Comparison of ENCODE assay signal across 8 mouse cellular contexts in genomic region chr7:90443101-90444091, GRCm38 (mm10). TPM values are rescaled to one million over a fixed set of nuclear protein-coding genes. Genes with fewer than 3 reads are reported as not detected.
DNase-seq lines count a peak whose midpoint lies in the region; ATAC-seq and TF ChIP-seq lines count a peak whose summit lies in the region.

No protein-coding gene starts in this region.

- no peaks in the 10 kb centered on the region for H3K9me3 ChIP-seq in heart, embryonic 12.5 days (replicated peaks)
- no peaks in the 10 kb centered on the region for H3K9me3 ChIP-seq in kidney, postnatal 0 days (replicated peaks; ENCODE audit: low read length)
- H3K9me3 ChIP-seq in liver, embryonic 15.5 days (replicated peaks): no peaks in the 10 kb centered on the region
- no peaks in the 10 kb centered on the region for H3K9me3 ChIP-seq in stomach, embryonic 14.5 days (ENCODE audit: control insufficient read depth, low read depth, low read length)

- 0 out of 2 replicates have a peak, but pooled peaks cover 2% of the 10 kb centered on the region for H3K4me1 ChIP-seq in bone marrow macrophage, adult 2 months (ENCODE audit: control insufficient read depth, insufficient read depth, low read length)
- peaks cover 3% of the 10 kb centered on the region for H3K4me1 ChIP-seq in heart, embryonic 12.5 days (replicated peaks)
- no peaks in the 10 kb centered on the region; the same call in 1 of the 2 replicates for H3K4me1 ChIP-seq in kidney, postnatal 0 days (replicated peaks; ENCODE audit: insufficient read depth, low read length)
- peaks cover 8% of the 10 kb centered on the region for H3K4me1 ChIP-seq in liver, embryonic 15.5 days (replicated peaks)
- H3K4me1 ChIP-seq in stomach, embryonic 14.5 days (ENCODE audit: control insufficient read depth, insufficient read depth, low read length): no peaks in the 10 kb centered on the region

- peak overlapping the region; percentile 87 for H3K27ac ChIP-seq in bone marrow macrophage, adult 2 months (ENCODE audit: insufficient read depth, low read depth, low read length)
- peak overlapping the region; percentile 99 for H3K27ac ChIP-seq in heart, embryonic 12.5 days (ENCODE audit: poor library complexity, severe bottlenecking)
- H3K27ac ChIP-seq in kidney, postnatal 0 days: peak overlapping the region; percentile 99
- H3K27ac ChIP-seq in liver, embryonic 15.5 days (replicated peaks): peak overlapping the region; percentile 96
- H3K27ac ChIP-seq in stomach, embryonic 14.5 days (ENCODE audit: low read length): peak overlapping the region; percentile 99

- TF ChIP-seq CTCF in bone marrow macrophage, adult 2 months (IDR thresholded peaks at IDR 0.05; ENCODE audit: low read depth, low read length): no peak
- peak; percentile 53 for TF ChIP-seq CTCF in kidney, postnatal 0 days (IDR thresholded peaks at IDR 0.05; ENCODE audit: low read depth)

- peak overlapping the region; percentile 96 for H3K4me2 ChIP-seq in heart, embryonic 12.5 days
- peak overlapping the region; percentile 60 for H3K4me2 ChIP-seq in kidney, postnatal 0 days (ENCODE audit: low read length)
- H3K4me2 ChIP-seq in liver, embryonic 15.5 days: peak overlapping the region; percentile 84
- peak overlapping the region; percentile 95 for H3K4me2 ChIP-seq in stomach, embryonic 14.5 days (replicated peaks; ENCODE audit: low read depth, low read length)

- H3K27me3 ChIP-seq in heart, embryonic 12.5 days (replicated peaks): no peaks in the 10 kb centered on the region
- H3K27me3 ChIP-seq in kidney, postnatal 0 days (ENCODE audit: insufficient read depth, low read length): no peaks in the 10 kb centered on the region
- no peaks in the 10 kb centered on the region for H3K27me3 ChIP-seq in liver, embryonic 15.5 days
- no peaks in the 10 kb centered on the region for H3K27me3 ChIP-seq in stomach, embryonic 14.5 days (ENCODE audit: control insufficient read depth, insufficient read depth, low read length)

- DNase-seq in CD4-positive helper T cell, adult 2 months (ENCODE audit: low read depth, low spot score): peak; percentile 85
- DNase-seq in kidney, postnatal 0 days (ENCODE audit: low spot score): peak; percentile 75
- peak; percentile 81 for DNase-seq in neural tube, embryonic 10.5 days (ENCODE audit: extremely low spot score, low spot score)

- peak overlapping the region; percentile 96 for H3K9ac ChIP-seq in heart, embryonic 12.5 days
- peak overlapping the region; percentile 98 for H3K9ac ChIP-seq in kidney, postnatal 0 days (ENCODE audit: low read depth, low read length)
- peak overlapping the region; percentile 99 for H3K9ac ChIP-seq in liver, embryonic 15.5 days
- peak overlapping the region; percentile 97 for H3K9ac ChIP-seq in stomach, embryonic 14.5 days (replicated peaks; ENCODE audit: low read depth, low read length)

- under 1% methylated on average over 122 of the region's 123 CpGs for WGBS in heart, embryonic 12.5 days
- under 1% methylated on average over 121 of the region's 123 CpGs for WGBS in kidney, postnatal 0 days
- under 1% methylated on average over 121 of the region's 123 CpGs for WGBS in liver, embryonic 15.5 days (ENCODE audit: insufficient replicate concordance)
- under 1% methylated on average over 104 of the region's 123 CpGs for WGBS in stomach, embryonic 14.5 days

- H3K4me3 ChIP-seq in bone marrow macrophage, adult 2 months (ENCODE audit: insufficient read depth, low read length): peak overlapping the region; percentile 96
- peak overlapping the region; percentile 74 for H3K4me3 ChIP-seq in heart, embryonic 12.5 days
- H3K4me3 ChIP-seq in kidney, postnatal 0 days (replicated peaks; ENCODE audit: low read depth, low read length): peak overlapping the region; percentile 94
- H3K4me3 ChIP-seq in liver, embryonic 15.5 days (replicated peaks): peak overlapping the region; percentile 99
- peak overlapping the region; percentile 99 for H3K4me3 ChIP-seq in stomach, embryonic 14.5 days (ENCODE audit: low read depth, low read length)

- ATAC-seq in erythroblast, adult 5-6 weeks (replicated peaks; ENCODE audit: low FRiP score, poor library complexity, severe bottlenecking): peak; percentile 73
- peak; percentile 81 for ATAC-seq in heart, embryonic 12.5 days (ENCODE audit: insufficient number of reproducible peaks, low FRiP score)
- peak; percentile 82 for ATAC-seq in kidney, postnatal 0 days (replicated peaks; ENCODE audit: low FRiP score, low read depth)
- ATAC-seq in liver, embryonic 15.5 days (ENCODE audit: insufficient read depth): peak; percentile 71
- peak; percentile 72 for ATAC-seq in stomach, embryonic 14.5 days (ENCODE audit: insufficient number of reproducible peaks, insufficient read depth, low FRiP score, low read depth)

- no peak for TF ChIP-seq POLR2A in bone marrow macrophage, adult 2 months (IDR thresholded peaks at IDR 0.05; ENCODE audit: borderline replicate concordance, low read depth, low read length)

- 0 out of 2 replicates have a peak, but pooled peaks cover 3% of the 10 kb centered on the region for H3K36me3 ChIP-seq in heart, embryonic 12.5 days
- H3K36me3 ChIP-seq in kidney, postnatal 0 days (ENCODE audit: insufficient read depth, low read length): 0 out of 2 replicates have a peak, but pooled peaks cover 4% of the 10 kb centered on the region
- H3K36me3 ChIP-seq in liver, embryonic 15.5 days (replicated peaks): peaks cover 6% of the 10 kb centered on the region; the same call in 1 of the 2 replicates
- peaks cover 11% of the 10 kb centered on the region; the same call in 1 of the 2 replicates for H3K36me3 ChIP-seq in stomach, embryonic 14.5 days (ENCODE audit: control insufficient read depth, insufficient read depth, low read length)

RNA-seq across cellular contexts. Expression of gene Crebzf, which starts 0.9 kb away (rescaled TPM):
- polyA plus RNA-seq in bone marrow macrophage, adult 2 months (2012; ENCODE audit: insufficient read depth, insufficient read length, missing spikeins): 49.0 and 54.4 TPM in 2 replicates
- total RNA-seq in erythroblast, adult 5-6 weeks (2015; ENCODE audit: low replicate concordance): 66.3 and 72.1 TPM in 2 replicates
- 54.6 and 56.1 TPM in 2 replicates for total RNA-seq in erythroblast, adult 5-6 weeks (2017; ENCODE audit: low replicate concordance)
- 38.7 and 39.5 TPM in 2 replicates for polyA plus RNA-seq in heart, embryonic 12.5 days (2016; fragmentation: Nextera tagmentation; extraction: Ambion mirVana)
- polyA plus RNA-seq in kidney, postnatal 0 days (2015; fragmentation: Nextera tagmentation; extraction: Ambion mirVana): 36.4 and 41.5 TPM in 2 replicates
- polyA plus RNA-seq in liver, embryonic 15.5 days (2015; fragmentation: Nextera tagmentation; extraction: Ambion mirVana): 9.9 and 12.3 TPM in 2 replicates
- polyA plus RNA-seq in stomach, embryonic 14.5 days (2014; fragmentation: Nextera tagmentation; extraction: Ambion mirVana): 45.6 and 56.1 TPM in 2 replicates

RNA-seq across cellular contexts. Expression of gene Tmem126a, which starts 13.6 kb away (rescaled TPM):
- 41.9 and 46.9 TPM in 2 replicates for polyA plus RNA-seq in bone marrow macrophage, adult 2 months (2012; ENCODE audit: insufficient read depth, insufficient read length, missing spikeins)
- 2.7 and 8.8 TPM in 2 replicates for total RNA-seq in erythroblast, adult 5-6 weeks (2015; ENCODE audit: low replicate concordance)
- total RNA-seq in erythroblast, adult 5-6 weeks (2017; ENCODE audit: low replicate concordance): 4.9 and 7.2 TPM in 2 replicates
- 110 and 111 TPM in 2 replicates for polyA plus RNA-seq in heart, embryonic 12.5 days (2016; fragmentation: Nextera tagmentation; extraction: Ambion mirVana)
- 144 TPM in 2 replicates for polyA plus RNA-seq in kidney, postnatal 0 days (2015; fragmentation: Nextera tagmentation; extraction: Ambion mirVana)
- 34.3 and 43.4 TPM in 2 replicates for polyA plus RNA-seq in liver, embryonic 15.5 days (2015; fragmentation: Nextera tagmentation; extraction: Ambion mirVana)
- 102 and 111 TPM in 2 replicates for polyA plus RNA-seq in stomach, embryonic 14.5 days (2014; fragmentation: Nextera tagmentation; extraction: Ambion mirVana)

RNA-seq across cellular contexts. Expression of gene Ccdc89, which starts 17.0 kb away (rescaled TPM):
- polyA plus RNA-seq in bone marrow macrophage, adult 2 months (2012; ENCODE audit: insufficient read depth, insufficient read length, missing spikeins): not detected in 2 replicates
- not detected in 2 replicates for total RNA-seq in erythroblast, adult 5-6 weeks (2015; ENCODE audit: low replicate concordance)
- total RNA-seq in erythroblast, adult 5-6 weeks (2017; ENCODE audit: low replicate concordance): not detected in 2 replicates
- 0.95 and 1.9 TPM in 2 replicates for polyA plus RNA-seq in heart, embryonic 12.5 days (2016; fragmentation: Nextera tagmentation; extraction: Ambion mirVana)
- 1.0 and 1.6 TPM in 2 replicates for polyA plus RNA-seq in kidney, postnatal 0 days (2015; fragmentation: Nextera tagmentation; extraction: Ambion mirVana)
- 0.13 TPM in 2 replicates for polyA plus RNA-seq in liver, embryonic 15.5 days (2015; fragmentation: Nextera tagmentation; extraction: Ambion mirVana)
- polyA plus RNA-seq in stomach, embryonic 14.5 days (2014; fragmentation: Nextera tagmentation; extraction: Ambion mirVana): 1.4 and 2.2 TPM in 2 replicates

RNA-seq across cellular contexts. Expression of gene Tmem126b, which starts 32.4 kb away (rescaled TPM):
- polyA plus RNA-seq in bone marrow macrophage, adult 2 months (2012; ENCODE audit: insufficient read depth, insufficient read length, missing spikeins): 25.6 and 27.1 TPM in 2 replicates
- total RNA-seq in erythroblast, adult 5-6 weeks (2015; ENCODE audit: low replicate concordance): 4.6 and 7.1 TPM in 2 replicates
- 3.2 and 5.6 TPM in 2 replicates for total RNA-seq in erythroblast, adult 5-6 weeks (2017; ENCODE audit: low replicate concordance)
- 28.8 and 29.2 TPM in 2 replicates for polyA plus RNA-seq in heart, embryonic 12.5 days (2016; fragmentation: Nextera tagmentation; extraction: Ambion mirVana)
- polyA plus RNA-seq in kidney, postnatal 0 days (2015; fragmentation: Nextera tagmentation; extraction: Ambion mirVana): 34.0 and 34.8 TPM in 2 replicates
- 11.1 and 12.0 TPM in 2 replicates for polyA plus RNA-seq in liver, embryonic 15.5 days (2015; fragmentation: Nextera tagmentation; extraction: Ambion mirVana)
- polyA plus RNA-seq in stomach, embryonic 14.5 days (2014; fragmentation: Nextera tagmentation; extraction: Ambion mirVana): 32.7 and 34.3 TPM in 2 replicates

RNA-seq across cellular contexts. Expression of gene Dlg2, which starts 33.1 kb away (rescaled TPM):
- polyA plus RNA-seq in bone marrow macrophage, adult 2 months (2012; ENCODE audit: insufficient read depth, insufficient read length, missing spikeins): not detected in 2 replicates
- 0.21 and 1.2 TPM in 2 replicates for total RNA-seq in erythroblast, adult 5-6 weeks (2015; ENCODE audit: low replicate concordance)
- 0.60 TPM in 1 of 2 replicates, not detected in the other for total RNA-seq in erythroblast, adult 5-6 weeks (2017; ENCODE audit: low replicate concordance)
- 12.5 and 14.2 TPM in 2 replicates for polyA plus RNA-seq in heart, embryonic 12.5 days (2016; fragmentation: Nextera tagmentation; extraction: Ambion mirVana)
- polyA plus RNA-seq in kidney, postnatal 0 days (2015; fragmentation: Nextera tagmentation; extraction: Ambion mirVana): 0.77 and 0.87 TPM in 2 replicates
- 0.56 and 0.60 TPM in 2 replicates for polyA plus RNA-seq in liver, embryonic 15.5 days (2015; fragmentation: Nextera tagmentation; extraction: Ambion mirVana)
- 5.1 and 8.6 TPM in 2 replicates for polyA plus RNA-seq in stomach, embryonic 14.5 days (2014; fragmentation: Nextera tagmentation; extraction: Ambion mirVana)

Comparison
In these comparisons a context has a peak if more than half of its experiments do, and no peak if none do; other contexts are left out.
1. Peak in every context shown above with its lines: DNase-seq, ATAC-seq, H3K4me3 ChIP-seq and H3K27ac ChIP-seq.